Mouse (Mus musculus) MEL (cell line): ENCODE results near the gene Olfr54. TPM values are rescaled to one million over a fixed set of nuclear protein-coding genes. Genes with fewer than 3 reads are reported as not detected.

Experiments
- DNase-seq: peaks from one replicate; pipeline ENCODE4 v3.0.0; 2011; ENCODE audit warnings: low read depth, low spot score
- H3K27ac ChIP-seq: 2 replicates; pipeline ENCODE4 v1.5.1; 2012; ENCODE audit warnings: low read depth, mild to moderate bottlenecking, control low read depth, low read length, moderate library complexity; ENCODE audit not compliant: control insufficient read depth
- H3K27me3 ChIP-seq, 2 experiments: fragments of 150-350 bp in 1 of 2; sonication (generic) in 1 of 2; 2 replicates each; pipeline ENCODE4 v1.6.1; 2012; ENCODE audit warnings: low read length in 2 of 2, mild to moderate bottlenecking in 2 of 2, improper control_type of control experiment in 1 of 2, moderate library complexity in 1 of 2; ENCODE audit not compliant: insufficient read depth in 2 of 2, control insufficient read depth in 1 of 2
- H3K36me3 ChIP-seq, 2 experiments: 2 replicates each; pipeline ENCODE4 v1.6.1; 2012 to 2014; ENCODE audit warnings: low read length in 2 of 2, improper control_type of control experiment in 1 of 2, inconsistent platforms in 1 of 2, mild to moderate bottlenecking in 1 of 2; ENCODE audit not compliant: insufficient read depth in 2 of 2, control insufficient read depth in 1 of 2
- H3K4me1 ChIP-seq, 2 experiments: fragments of 150-350 bp in 1 of 2; sonication (generic) in 1 of 2; 2 replicates each; pipeline ENCODE4 v1.6.1; 2012; ENCODE audit warnings: low read length in 2 of 2, improper control_type of control experiment in 1 of 2, mild to moderate bottlenecking in 1 of 2; ENCODE audit not compliant: insufficient read depth in 2 of 2, control insufficient read depth in 1 of 2
- H3K4me3 ChIP-seq, 2 experiments: fragments of 150-350 bp in 1 of 2; sonication (generic) in 1 of 2; 2 replicates each; pipeline ENCODE4 v1.5.1; 2012; ENCODE audit warnings: low read depth in 2 of 2, low read length in 2 of 2, mild to moderate bottlenecking in 2 of 2, moderate library complexity in 2 of 2, control low read depth in 1 of 2, improper control_type of control experiment in 1 of 2; ENCODE audit not compliant: control insufficient read depth in 1 of 2, insufficient read depth in 1 of 2
- H3K79me2 ChIP-seq: 2 replicates; pipeline ENCODE4 v1.6.1; 2012; ENCODE audit warnings: mild to moderate bottlenecking, low read length, moderate library complexity; ENCODE audit not compliant: control insufficient read depth, poor library complexity, insufficient read depth
- H3K9ac ChIP-seq: 2 replicates; pipeline ENCODE4 v1.6.1; 2012; ENCODE audit warnings: low read depth, mild to moderate bottlenecking, control low read depth, low read length, moderate library complexity; ENCODE audit not compliant: control insufficient read depth, poor library complexity, severe bottlenecking
- H3K9me3 ChIP-seq: fragments of 150-350 bp; sonication (generic); replicated peaks from 2 replicates; pipeline ENCODE4 v1.6.1; 2012; ENCODE audit warnings: mild to moderate bottlenecking, low read length, improper control_type of control experiment, moderate library complexity; ENCODE audit not compliant: insufficient read depth
- BHLHE40 ChIP-seq: IDR thresholded peaks from 2 replicates; pipeline ENCODE4 v1.6.1; 2012; ENCODE audit warnings: low read depth, mild to moderate bottlenecking, inconsistent platforms, low read length, improper control_type of control experiment, borderline replicate concordance
- CHD2 ChIP-seq: IDR thresholded peaks from 2 replicates; pipeline ENCODE4 v1.6.1; 2011; ENCODE audit warnings: low read length, improper control_type of control experiment
- CTCF ChIP-seq, 3 experiments: IDR thresholded peaks in 2 of 3; conservative IDR thresholded peaks in 1 of 3; 2 replicates each; pipeline ENCODE4 v1.5.1; 2011 to 2012; ENCODE audit warnings: low read length in 3 of 3, low read depth in 2 of 3, mild to moderate bottlenecking in 2 of 3, improper control_type of control experiment in 1 of 3, inconsistent platforms in 1 of 3, mixed read lengths in 1 of 3, moderate library complexity in 1 of 3; ENCODE audit not compliant: control insufficient read depth in 1 of 3, insufficient read depth in 1 of 3, poor library complexity in 1 of 3, severe bottlenecking in 1 of 3
- EP300 ChIP-seq, 2 experiments: IDR thresholded peaks; 2 replicates each; pipeline ENCODE4 v1.6.1; 2011; ENCODE audit warnings: improper control_type of control experiment in 2 of 2, low read length in 2 of 2, low read depth in 1 of 2, mild to moderate bottlenecking in 1 of 2
- ETS1 ChIP-seq: IDR thresholded peaks from 2 replicates; pipeline ENCODE4 v1.6.1; 2012; ENCODE audit warnings: low read depth, mild to moderate bottlenecking, inconsistent platforms, low read length, improper control_type of control experiment, moderate library complexity
- MXI1 ChIP-seq: IDR thresholded peaks from 2 replicates; pipeline ENCODE4 v1.6.1; 2011; ENCODE audit warnings: mild to moderate bottlenecking, low read depth, low read length, improper control_type of control experiment
- SMC3 ChIP-seq: IDR thresholded peaks from 2 replicates; pipeline ENCODE4 v1.6.1; 2011; ENCODE audit warnings: low read depth, low read length, improper control_type of control experiment
- TAL1 ChIP-seq: IDR thresholded peaks from 2 replicates; pipeline ENCODE4 v1.6.1; 2012; ENCODE audit warnings: mild to moderate bottlenecking, inconsistent platforms, low read length, moderate library complexity, mixed read lengths
- TCF12 ChIP-seq: IDR thresholded peaks from 2 replicates; pipeline ENCODE4 v1.6.1; 2014; ENCODE audit warnings: low read depth, mild to moderate bottlenecking, inconsistent platforms, low read length, improper control_type of control experiment, moderate library complexity
- ZKSCAN1 ChIP-seq: IDR thresholded peaks from 2 replicates; pipeline ENCODE4 v1.6.1; 2012; ENCODE audit warnings: low read depth, mild to moderate bottlenecking, inconsistent platforms, low read length, improper control_type of control experiment, moderate library complexity
- polyA plus RNA-seq, 2 experiments: library from polyadenylated mRNA; stranded (reverse) in 1 of 2; unstranded in 1 of 2; fragments of >175 nt in 1 of 2; fragments of >200 nt in 1 of 2; gene quantifications; 2 replicates each; pipeline versions ENCODE4 v1.2.1 to v1.2.4; 2012; ENCODE audit warnings: low replicate concordance in 2 of 2, low read depth in 1 of 2; ENCODE audit not compliant: insufficient read length in 2 of 2, insufficient read depth in 1 of 2, missing spikeins in 1 of 2
- total RNA-seq: library from RNA; depleted of rRNA; stranded (reverse); fragments of 300-350 nt; gene quantifications from 2 replicates; pipeline ENCODE4 v1.2.3, GENCODE M21; 2012

Gene Olfr54
- total and polyA plus RNA-seq, 3 experiments, result not detected

GRCm38 (mm10) chr11:50977216-50977615, 36.8 kb upstream of the Olfr54 start:
- Histone ChIP-seq H3K27me3 (no peaks in the 10 kb centered on the region), H3K79me2 (no peaks in the 10 kb centered on the region), H3K4me1 (no peaks in the 10 kb centered on the region), H3K9me3 (no peaks in the 10 kb centered on the region), H3K27ac (no peak overlapping the region), H3K36me3 (no peaks in the 10 kb centered on the region), H3K4me3 (no peak overlapping the region), H3K9ac (no peak overlapping the region)
- TF ChIP-seq SMC3, result 0 out of 2 replicates have a peak, but pooled peaks have one; percentile 4
- TF ChIP-seq TCF12, result no peak
- TF ChIP-seq ZKSCAN1, result no peak
- no peak for DNase-seq

- no peak within 1 kb of the TSS for H3K9ac ChIP-seq
- H3K27ac ChIP-seq, result no peak within 1 kb of the TSS
- H3K9me3 ChIP-seq, result no peaks in the 10 kb centered on the region
- no peak within 1 kb of the TSS for H3K4me3 ChIP-seq
- H3K36me3 ChIP-seq, result no peaks in the 10 kb centered on the region
- DNase-seq, result no peak
- no peaks in the 10 kb centered on the region for H3K4me1 ChIP-seq
- H3K27me3 ChIP-seq, result no peaks in the 10 kb centered on the region
- H3K79me2 ChIP-seq, result no peaks in the 10 kb centered on the region
- TF ChIP-seq MXI1, result no peak
These were observed 32.4 kb upstream of the Olfr54 start, which contains the start of gene Olfr1377 for GRCm38 (mm10) chr11:50981667-50982066. Olfr1377 (plus strand) TSS chr11:50981967.

DNA sequence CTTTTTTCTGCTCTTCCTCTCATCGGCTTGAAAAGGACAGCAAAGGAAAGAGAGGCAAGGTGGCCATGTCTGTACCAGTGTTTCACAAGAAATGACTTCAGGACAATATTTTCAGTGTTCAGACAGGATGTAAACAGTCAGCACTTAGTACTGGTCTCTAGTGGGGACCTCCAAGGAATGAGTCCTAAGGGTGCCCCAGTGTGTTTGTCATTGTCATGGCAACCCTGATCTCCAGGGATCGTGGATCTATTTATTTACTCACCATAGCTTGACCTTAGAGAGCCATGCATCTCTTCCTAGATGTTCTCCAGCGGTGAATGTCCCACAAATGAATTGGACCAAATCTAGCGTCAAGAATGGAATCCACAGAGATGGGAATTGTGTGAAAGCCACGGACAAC, 10.7 kb upstream of the Olfr54 start, which contains the start of gene Olfr51:
TSS of gene Olfr51 (plus strand) at position 301 of the 400 bp plus-strand sequence.
- Histone ChIP-seq H3K4me1 (no peaks in the 10 kb centered on the region), H3K27ac (no peak within 1 kb of the TSS), H3K4me3 (no peak within 1 kb of the TSS), H3K36me3 (no peaks in the 10 kb centered on the region), H3K79me2 (no peaks in the 10 kb centered on the region), H3K9me3 (no peaks in the 10 kb centered on the region), H3K9ac (no peak within 1 kb of the TSS), H3K27me3 (no peaks in the 10 kb centered on the region)
- TF ChIP-seq ETS1, result no peak
- TF ChIP-seq CHD2, result no peak
- TF ChIP-seq BHLHE40, result no peak
- no peak for TF ChIP-seq EP300 (IDR thresholded peaks at IDR 0.05; ENCODE audit: low read depth in 1 of 2, low read length in 2 of 2)
- TF ChIP-seq SMC3, result no peak
- no peak for TF ChIP-seq TAL1
- TF ChIP-seq CTCF (IDR thresholded peaks at IDR 0.05 in 2 of 3, conservative IDR thresholded peaks at IDR 0.05 in 1 of 3; ENCODE audit: control insufficient read depth in 1 of 3, insufficient read depth in 1 of 3, low read depth in 2 of 3, low read length in 3 of 3, poor library complexity in 1 of 3, severe bottlenecking in 1 of 3), result no peak
- no peak for DNase-seq
